Mouse (Mus musculus) G1E (cell line): ENCODE results near the gene Rnf223.

ENCODE experiments used
- CTCF ChIP-seq: IDR thresholded peaks from 2 replicates; pipeline ENCODE4 v1.5.1; 2012; ENCODE audit warnings: low read depth, low read length, inconsistent platforms, mixed read lengths
- GATA1 ChIP-seq: IDR thresholded peaks from 2 replicates; pipeline ENCODE4 v1.6.1; 2012; ENCODE audit warnings: borderline replicate concordance, low read length, inconsistent platforms, mixed read lengths
- POLR2AphosphoS5 ChIP-seq: IDR thresholded peaks from 2 replicates; pipeline ENCODE4 v1.6.1; 2012; ENCODE audit warnings: low read depth, low read length, inconsistent platforms; ENCODE audit not compliant: insufficient replicate concordance
- TAL1 ChIP-seq: conservative IDR thresholded peaks from 2 replicates; pipeline ENCODE4 v1.6.1; 2012; ENCODE audit warnings: low read depth, low read length, inconsistent platforms, mixed read lengths

- TF ChIP-seq CTCF = no peak
- no peak for TF ChIP-seq TAL1
- no peak for TF ChIP-seq POLR2AphosphoS5
- no peak for TF ChIP-seq GATA1
These were observed 627 bp downstream of the Rnf223 start for GRCm38 (mm10) chr4:156130940-156131339.
